Mouse (Mus musculus) right cerebral cortex, adult 2 months (tissue): ENCODE data around the gene Slfn9.
"Not testable (repeated sequence)": the region's sequence is repeated elsewhere in the genome, so short reads cannot be mapped to it uniquely, and the experiment has no call there.

Experiments
- DNase-seq, 2 experiments: peaks; one replicate each; pipeline ENCODE4 v3.0.0; 2021 to 2022; ENCODE audit warnings: low spot score in 2 of 2

Slfn9 gene

DNA sequence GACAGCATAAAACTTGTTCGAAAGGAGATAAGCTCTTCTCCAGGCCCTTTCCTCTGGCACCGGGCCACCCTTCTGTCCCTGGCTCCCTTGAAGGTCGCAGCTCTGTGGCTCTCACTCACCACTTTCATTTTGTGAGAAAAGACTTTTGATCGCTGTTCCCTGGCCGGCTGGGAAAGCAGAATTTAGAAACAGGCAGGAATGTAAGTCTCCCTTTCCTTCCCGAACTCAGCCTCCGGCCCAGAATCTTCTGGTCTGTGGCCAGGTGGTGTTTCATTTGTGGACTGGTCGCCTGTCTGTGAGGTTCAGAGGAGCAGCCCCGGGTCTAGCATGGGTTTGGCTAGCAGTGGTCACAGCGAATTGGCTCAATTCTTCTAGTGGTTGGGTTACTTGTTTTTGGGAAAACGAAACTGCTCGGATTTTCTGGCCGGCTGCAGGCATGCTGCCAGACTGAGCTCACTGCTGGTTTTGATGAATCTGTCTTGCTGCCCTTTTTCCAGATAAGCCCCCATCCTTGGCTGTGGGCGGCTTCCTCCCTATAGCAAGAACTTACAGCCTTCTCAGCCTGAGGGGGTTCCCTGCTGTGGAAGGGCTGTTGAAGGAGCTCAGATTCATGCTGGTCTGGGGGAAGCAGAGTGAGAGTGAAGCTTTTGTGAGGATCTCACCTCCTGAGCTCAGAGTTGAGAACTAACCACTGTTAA is at the start of gene Slfn9:
TSS of gene Slfn9 (minus strand) at position 362 of the 698 bp plus-strand sequence.
- DNase-seq, result peak; percentile 29 to 38

DNA sequence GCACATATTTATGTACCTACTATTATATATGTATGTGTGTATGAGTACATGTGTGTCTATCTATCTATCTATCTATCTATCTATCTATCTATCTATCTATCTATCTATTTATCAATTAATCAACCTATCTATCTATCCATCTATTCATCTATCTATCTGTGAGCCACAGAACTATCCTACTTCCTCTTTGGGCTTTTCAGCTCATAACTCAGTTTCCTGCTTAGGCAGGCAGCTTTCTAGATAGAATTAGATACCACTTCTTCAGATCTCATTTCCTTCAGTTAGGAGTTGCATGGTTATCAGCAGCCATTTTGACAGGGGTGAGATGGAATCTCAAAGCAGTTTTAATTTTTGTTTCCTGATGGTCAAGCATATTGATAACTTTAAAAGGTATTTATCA is 49.4 kb upstream of the Slfn9 start:
- DNase-seq, result no peak

DNA sequence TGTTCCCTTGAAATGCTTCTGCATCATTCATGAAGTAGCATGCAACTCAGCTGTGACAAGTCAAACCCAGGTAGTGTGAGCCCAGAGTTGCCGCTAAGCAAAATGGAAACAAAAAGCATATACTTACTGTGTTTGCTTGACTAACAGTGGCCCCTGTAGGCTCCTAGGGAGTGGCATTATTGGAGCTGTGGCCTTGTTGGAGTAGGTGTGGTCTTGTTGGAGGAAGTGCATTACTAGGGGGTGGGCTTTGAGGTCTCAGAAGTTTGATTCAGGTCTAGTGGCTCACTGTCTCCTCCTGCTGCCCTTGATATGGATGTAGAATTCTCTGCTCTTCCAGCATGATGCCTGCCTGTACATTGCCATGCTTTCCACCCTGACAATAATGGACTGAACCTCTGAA is 48.7 kb upstream of the Slfn9 start:
- no peak for DNase-seq

DNA sequence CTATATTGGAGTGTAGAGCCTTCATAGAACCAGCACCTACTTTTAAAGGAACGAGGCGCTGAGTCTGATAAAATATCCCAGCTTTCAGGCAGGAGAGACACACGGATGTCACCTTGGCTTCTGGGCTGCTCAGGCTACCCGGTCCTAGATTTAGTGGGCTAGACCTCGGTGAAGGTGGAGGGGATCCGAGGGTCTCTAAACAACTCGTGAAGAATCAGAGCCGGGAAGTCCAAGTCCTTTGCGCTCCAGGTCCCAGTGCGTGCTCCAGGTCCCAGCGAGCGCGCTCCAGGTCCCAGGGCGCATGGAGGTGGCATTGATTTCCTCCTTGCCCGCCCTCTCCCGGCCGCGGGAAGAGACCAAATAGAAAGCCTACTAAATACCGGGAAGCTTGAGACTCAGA is 48.2 kb upstream of the Slfn9 start:
- no peak for DNase-seq

DNA sequence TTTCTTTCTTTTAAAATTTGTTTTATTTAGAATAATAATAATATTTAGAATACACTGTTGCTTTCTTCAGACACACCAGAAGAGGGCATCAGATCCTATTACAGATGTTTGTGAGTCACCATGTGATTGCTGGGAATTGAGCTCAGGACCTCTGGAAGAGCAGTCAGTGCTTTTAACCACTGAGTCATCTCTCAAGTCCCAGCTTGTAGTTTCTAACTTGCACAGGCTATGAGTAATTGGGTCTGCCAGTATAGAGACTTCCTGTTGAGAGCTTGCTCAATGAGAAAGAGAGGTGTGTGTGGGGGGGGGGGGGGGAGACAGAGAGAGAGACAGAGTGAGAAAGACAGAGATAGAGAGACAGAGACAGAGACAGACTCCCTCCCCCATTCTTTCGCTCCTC is 47.5 kb upstream of the Slfn9 start:
- no peak for DNase-seq

DNA sequence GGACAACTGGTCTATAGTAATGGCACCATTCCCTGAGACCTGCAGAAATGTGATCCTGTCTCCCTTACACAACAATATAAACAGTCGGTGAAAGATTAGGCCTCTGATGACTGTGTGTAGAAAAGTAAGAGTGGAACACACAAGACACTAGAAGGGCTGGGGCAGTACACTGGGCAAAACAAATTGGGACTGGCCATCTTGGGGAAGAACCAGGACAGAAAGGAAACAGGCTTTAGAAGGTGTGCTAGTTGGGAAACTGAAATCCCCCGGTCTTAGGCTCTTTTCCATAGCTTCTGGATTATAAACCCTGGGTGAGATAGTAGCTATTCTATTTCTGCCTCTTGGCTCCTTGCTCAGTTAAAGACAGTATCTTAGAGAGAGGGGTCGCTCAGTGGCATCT is 47.1 kb upstream of the Slfn9 start:
- not testable (repeated sequence) for DNase-seq

DNA sequence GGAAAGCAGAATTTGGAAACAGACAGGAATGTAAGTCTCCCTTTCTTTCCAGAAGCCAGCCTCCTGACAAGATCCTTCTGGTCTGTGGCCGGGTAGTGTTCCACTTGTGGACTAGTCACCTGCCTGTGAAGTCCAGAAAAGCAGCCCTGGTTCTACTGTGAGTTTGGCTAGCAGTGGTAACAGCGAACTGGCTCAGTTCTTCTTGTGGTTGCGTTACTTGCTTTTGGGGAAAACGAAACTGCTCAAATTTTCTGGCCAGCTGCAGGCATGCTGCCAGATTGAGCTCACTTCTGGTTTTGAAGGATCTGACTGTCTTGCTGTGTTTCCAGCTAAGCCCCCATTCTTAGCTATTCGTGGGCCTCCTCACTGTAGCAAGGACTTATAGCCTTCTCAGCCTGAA is 29.0 kb upstream of the Slfn9 start, which contains the start of gene Slfn8:
TSS of gene Slfn8 (minus strand) at position 190 of the 400 bp plus-strand sequence.
- DNase-seq, result no peak

DNA sequence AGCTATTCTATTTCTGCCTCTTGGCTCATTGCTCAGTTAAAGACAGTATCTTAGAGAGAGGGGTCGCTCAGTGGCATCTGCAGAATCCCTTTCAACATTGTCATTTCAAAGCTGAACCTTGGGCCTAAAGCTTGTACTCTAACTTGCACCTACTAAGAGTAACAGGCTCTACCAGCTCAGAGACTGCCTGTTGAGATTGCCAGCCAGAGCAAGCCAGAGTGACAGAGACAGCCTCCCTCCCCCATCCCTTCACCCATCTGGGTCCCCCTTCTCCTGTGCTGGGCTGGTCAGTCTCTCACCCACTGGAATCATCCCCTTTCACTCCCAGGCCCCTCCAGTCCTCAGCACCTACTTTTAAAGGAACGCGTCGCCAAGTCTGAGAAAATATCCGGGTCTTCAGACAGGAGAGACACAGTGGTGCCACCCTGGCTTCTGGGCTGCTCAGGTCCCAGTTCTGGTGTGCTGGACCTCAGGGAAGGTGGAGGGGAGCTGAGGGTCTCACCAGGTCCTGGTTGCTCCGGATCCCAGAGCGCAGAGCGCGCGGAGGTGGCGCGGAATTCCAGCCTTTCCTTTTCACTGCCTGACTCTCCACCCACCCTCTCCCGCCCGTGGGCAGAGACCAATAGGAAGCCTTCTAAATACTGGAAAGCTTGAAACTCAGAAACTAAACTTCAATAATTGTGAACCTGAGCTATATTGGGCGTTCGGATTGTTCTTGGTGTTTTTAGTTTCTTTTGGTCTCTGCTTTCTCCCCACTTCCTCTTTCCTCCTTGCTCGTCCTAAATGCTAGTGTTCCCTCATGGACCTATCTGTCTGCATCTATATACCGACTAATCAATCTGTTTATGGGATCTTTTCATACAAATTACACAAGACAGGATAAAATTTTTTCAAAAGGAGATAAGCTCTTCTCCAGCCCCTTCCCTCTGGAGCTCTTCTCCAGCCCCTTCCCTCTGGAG is 28.2 kb upstream of the Slfn9 start:
- not testable (repeated sequence) for DNase-seq

DNA sequence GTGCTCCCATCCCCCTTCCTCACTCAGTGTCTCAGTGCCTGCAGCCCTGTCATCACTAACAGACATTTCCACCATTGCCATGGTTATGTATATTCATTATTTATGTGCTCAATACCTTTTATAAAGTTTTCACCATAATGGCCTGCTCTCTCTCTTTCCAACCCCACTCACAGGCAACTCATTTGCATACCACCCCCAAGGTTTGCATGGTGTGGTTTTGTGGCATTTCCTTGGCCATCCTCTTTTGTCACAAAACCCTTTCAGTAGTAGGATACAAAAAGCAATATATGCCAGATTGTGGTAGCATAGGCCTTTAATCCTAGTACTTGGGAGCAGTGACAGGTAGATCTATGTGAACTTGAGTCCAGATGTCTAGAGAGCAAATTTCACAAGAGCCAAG is 24.5 kb upstream of the Slfn9 start:
- no peak for DNase-seq

DNA sequence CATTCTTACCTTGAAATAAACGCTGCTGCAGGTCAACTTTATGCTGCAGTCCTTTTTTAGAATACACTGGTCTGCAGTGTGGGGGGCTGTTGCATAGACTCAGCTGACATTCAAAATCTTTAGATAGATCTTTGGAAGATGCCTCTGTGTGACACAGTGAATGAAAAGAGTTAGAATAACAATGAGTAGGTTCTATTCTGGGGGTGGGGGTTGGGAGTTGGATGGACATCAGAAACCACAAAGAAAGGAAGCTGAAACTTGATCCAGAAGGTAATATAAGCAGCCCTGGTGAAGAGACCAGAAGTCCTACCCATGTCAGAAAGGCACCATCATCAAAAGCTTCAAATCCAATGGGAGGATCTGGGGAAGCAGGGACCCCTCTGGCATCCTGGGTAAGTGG is 21.7 kb upstream of the Slfn9 start:
- DNase-seq, result no peak

DNA sequence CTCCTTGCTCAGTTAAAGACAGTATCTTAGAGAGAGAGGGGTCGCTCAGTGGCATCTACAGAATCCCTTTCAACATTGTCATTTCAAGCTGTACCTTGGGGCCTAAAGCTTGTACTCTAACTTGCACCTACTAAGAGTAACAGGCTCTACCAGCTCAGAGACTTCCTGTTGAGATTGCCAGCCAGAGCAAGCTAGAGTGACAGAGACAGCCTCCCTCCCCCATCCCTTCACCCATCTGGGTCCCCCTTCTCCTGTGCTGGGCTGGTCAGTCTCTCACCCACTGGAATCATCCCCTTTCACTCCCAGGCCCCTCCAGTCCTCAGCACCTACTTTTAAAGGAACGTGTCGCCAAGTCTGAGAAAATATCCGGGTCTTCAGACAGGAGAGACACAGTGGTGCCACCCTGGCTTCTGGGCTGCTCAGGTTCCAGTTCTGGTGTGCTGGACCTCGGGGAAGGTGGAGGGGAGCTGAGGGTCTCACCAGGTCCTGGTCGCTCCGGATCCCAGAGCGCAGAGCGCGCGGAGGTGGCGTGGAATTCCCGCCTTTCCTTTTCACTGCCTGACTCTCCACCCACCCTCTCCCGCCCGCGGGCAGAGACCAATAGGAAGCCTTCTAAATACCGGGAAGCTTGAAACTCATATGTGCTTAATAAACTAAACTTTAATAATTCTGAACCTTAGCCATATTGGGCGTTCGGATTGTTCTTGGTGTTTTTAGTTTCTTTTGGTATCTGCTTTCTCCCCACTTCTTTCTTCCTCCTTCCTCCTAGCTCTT is 831 bp downstream of the Slfn9 start:
- DNase-seq, result not testable (repeated sequence)

DNA sequence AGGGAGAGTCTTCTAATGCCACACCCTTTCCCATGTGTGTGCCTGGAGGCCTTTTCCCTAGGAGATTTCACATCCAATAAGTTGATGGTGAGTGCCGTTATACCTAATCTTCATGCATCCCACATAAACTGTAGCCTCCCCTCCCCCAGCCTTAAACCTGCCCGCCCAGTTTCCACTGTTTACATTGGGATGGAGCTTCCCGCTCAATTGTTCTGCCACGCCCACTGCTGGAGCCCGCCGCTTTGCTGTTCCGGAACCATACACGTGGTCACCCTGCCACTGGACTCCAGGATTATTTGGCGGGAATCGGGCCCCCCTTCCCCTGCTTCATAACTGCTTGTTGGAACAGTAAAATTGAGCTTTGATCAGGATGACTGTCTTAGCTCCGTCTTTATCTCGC is 2.3 kb downstream of the Slfn9 start:
- DNase-seq, result no peak

DNA sequence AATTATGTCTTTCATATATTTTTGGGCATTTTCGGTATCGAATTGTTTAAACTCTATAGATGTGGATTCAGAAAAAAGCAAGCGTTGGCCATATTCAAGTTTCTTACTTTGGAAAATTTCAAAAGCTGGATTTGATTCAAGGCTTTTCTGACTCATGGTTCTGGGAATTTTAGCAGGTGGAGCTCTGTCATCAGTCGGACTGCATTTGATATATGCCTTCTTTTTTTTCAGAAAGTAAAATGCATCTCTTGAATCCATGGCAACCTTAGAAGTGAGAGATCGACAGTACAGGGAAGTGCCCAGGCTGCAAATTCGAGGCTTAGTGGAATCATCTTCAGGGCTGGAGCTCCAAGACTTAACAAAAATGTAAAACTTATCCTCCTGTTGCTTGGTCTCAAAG is 4.0 kb downstream of the Slfn9 start:
- DNase-seq, result no peak

DNA sequence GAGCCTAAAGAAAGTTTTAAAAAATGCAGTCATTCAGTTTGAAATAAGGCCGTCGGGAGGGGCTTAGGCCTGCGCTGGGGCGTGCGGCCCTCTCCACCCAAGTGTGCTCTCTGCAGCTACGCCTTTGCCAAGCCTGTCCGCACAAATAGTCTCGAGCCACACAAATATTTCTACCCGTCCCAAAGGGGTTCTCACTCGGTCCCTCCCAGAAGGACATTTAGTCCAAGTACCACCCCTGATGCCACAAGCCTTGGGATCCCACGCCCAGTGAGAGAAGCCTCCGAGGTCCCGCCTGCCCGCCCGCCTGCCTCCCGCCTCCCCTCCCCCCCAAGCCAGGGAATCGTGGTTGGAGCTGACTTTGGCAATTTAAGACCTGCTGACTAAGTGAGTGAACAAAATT is 8.4 kb downstream of the Slfn9 start:
- DNase-seq, result no peak

DNA sequence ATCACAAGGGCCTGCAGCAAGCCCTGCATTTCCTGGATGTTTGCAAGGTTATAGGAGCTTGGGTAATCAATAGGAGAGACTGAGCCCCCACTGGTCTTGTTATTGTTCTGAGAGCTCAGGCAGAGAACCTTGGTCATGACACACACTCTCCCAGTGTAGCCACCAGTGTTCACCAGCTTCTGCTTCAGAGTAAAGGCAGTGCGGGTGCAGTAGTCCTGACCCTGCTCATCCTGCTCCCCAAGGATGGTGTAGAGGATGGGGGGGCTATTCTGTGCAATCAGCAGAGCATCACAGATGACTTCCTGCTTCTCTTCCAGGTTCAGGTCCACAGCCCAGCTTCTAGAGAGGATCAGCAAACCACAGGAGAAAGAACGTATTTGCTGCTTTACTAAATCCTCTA is 9.2 kb downstream of the Slfn9 start:
- not testable (repeated sequence) for DNase-seq

DNA sequence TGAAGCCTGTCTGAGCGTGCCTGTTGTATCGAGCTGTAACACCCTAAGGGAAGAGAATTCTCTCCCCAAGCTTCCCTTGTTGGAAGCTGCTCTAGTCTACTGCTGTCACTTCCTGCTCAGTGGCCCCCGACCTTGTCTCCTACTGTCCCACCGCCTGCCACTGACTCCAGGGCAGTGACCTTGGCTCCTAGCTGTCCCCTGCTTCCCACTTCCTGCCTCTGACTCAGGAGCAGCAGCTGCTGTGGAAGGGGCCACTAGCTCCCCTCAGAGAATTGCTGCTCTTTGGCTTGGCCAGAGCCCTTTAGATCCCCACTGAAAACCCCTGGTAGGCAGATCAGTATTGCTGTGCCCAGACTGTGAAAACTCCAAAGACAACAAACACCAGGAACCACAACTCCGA is 17.7 kb downstream of the Slfn9 start:
- DNase-seq, result no peak

DNA sequence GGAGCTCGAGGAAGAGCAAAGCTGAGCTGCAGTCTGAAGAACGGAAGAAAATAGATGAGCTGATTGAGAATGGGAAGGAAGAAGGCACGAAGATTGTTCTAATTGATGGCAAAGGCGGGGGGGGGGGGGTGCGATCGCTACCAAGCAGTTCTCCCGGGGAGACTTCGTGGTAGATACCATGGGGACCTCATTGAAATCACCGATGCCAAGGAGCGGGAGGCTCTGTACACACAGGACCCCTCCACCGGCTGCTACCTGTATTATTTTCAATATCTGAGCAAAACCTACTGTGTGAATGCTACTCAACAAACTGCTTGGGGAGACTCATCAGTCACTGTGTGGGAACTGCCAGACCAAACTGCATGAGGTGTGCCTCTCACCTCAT is 20.0 kb downstream of the Slfn9 start:
- no peak for DNase-seq

DNA sequence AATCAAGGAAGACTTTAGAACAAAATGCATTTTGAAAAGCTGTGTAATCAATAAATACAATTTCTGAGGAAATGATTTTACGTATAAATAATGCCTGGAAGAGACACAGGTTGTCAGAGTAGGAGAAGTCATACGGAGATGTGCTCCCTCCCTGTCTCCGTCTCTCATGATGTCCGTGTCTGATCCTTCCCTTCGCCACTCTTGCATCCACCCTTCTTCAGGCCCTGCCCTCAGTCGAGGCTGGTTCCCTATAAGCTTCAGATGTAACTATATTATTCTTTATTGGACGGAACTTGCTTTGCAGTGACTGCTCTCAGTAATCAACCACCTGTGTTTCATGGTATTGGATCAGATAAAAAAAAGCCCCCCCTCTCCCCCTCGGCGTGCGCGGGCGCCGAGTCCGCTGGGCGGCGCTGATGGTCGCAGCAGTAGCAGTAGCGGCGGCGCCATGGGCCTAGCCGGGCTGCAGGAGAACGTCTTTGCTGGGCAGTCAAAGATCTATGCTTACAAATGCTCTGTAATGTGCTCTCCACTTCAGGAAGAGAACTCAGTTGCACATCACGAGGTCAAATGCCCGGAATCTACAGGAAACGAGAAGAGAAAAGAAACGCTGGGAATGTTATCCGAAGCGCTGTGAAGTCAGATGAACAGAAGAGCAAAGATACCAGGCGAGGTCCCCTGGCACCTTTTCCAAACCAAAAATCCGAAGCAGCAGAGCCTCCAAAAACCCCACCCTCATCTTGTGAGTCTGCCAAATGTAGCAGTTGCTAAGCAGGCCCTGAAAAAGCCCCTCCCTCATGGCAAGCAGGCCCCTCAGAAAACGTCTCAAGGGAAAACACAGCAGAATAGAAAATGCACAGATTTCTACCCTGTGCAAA is 20.7 kb downstream of the Slfn9 start:
- DNase-seq, result peak; percentile 13 to 16

DNA sequence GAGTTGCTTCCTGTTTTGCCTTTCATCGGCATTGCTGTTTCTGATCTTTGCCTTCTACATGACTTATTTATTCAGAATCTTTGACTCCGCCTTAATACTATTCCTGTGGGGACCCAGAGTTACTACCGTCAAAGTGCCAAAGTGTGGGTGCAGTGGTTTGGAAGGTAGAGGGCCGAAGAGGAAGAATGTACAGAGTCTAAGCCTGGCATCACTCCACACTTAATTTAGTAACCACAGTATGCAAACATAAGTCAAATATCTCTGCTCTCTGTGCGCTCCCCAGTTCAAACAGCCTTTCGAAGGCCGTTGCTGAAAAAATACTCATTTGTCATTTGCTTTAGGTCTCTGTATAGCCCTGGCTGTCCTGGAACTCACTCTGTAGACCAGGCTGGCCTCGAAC is 29.4 kb downstream of the Slfn9 start:
- DNase-seq, result no peak

DNA sequence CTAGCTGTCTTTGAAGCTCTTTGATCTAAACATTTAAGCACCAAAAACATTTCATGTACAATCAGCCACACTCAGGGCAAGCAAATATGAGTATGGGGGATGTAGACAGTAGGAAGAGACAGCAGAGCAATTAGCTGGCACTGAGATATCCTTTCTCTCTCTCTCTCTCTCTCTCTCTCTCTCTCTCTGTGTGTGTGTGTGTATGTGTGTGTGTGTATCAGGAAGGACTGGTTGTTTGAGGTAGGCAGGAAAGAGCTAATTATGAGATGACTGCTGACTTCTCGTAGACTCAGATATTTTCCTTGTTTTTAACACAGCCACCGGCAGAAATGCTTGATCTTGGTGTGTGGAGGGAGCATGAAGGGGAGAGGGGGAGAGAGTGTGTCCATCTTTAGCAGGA is 29.9 kb downstream of the Slfn9 start:
- no peak for DNase-seq

DNA sequence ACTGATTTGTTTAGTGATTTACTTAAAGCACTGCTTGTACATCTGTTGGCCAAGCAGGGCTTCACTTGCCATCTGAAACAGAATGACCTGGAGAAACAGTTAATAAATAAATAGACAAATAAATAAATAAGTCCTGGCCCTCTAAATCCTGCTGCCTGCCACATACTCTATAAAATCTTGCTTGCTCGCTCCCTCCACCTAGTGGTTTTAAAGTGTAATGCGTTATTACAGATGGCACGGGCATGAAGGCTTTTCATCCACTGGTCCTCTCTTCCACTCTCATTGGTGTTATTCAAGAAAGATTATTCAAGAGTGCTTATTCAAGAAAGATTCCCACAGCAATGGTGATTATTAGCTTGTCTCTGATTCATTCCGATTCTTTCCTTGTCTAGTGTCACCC is 32.0 kb downstream of the Slfn9 start:
- peak; percentile 12 to 32 for DNase-seq
